Mouse (Mus musculus) mouse embryonic stem cell (cell line): Measurements from ENCODE around the gene Rbm43.
"Not testable (repeated sequence)": the region's sequence is repeated elsewhere in the genome, so short reads cannot be mapped to it uniquely, and the experiment has no call there.

Experiments used
- in situ Hi-C, 2 experiments: fragments of 300-500 bp; cut with MboI; formaldehyde crosslinking; loops; 1 replicate in 1 of 2; 3 replicates in 1 of 2; pipeline ENCODE4 v1.14.3; 2019 to 2020; ENCODE audit warnings: low sequenced_read_pairs in 2 of 2, low pct_unique_long_range_greater_than_20kb in 1 of 2, mixed read lengths in 1 of 2; ENCODE audit not compliant: unreplicated experiment in 1 of 2

Rbm43 gene

DNA sequence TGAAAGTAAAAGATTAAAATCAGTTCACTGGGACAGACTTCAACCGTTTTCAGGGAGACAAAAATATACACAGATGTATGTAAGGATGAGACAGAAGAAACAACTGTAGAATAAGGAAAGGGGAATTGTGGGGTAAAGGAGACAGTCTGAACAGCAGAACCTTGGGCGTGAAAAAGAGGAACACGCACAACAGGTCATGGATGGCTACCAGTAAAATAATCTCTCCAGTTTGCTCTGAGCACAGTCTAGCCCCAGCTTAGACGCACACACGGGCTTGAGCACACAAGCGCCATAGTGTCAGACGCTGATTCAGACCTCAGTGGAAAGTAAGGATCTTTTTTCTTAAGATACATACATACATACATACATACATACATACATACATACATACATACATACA, 3.7 kb downstream of the Rbm43 start:
- in situ Hi-C loops = no loop called here

GRCm38 (mm10) chr2:51914944-51915680, 19.9 kb downstream of the Rbm43 start:
- in situ Hi-C loops = loop anchor here in 1 of 2 experiments (25.0 kb wide), 1 partner anchor 378 kb away; no protein-coding TSS in a partner anchor

- in situ Hi-C loops = loop anchor here in 1 of 2 experiments (25.0 kb wide), 1 partner anchor 377 kb away; no protein-coding TSS in a partner anchor
Measured at GRCm38 (mm10) chr2:51914532-51914931, 20.4 kb downstream of the Rbm43 start.

DNA sequence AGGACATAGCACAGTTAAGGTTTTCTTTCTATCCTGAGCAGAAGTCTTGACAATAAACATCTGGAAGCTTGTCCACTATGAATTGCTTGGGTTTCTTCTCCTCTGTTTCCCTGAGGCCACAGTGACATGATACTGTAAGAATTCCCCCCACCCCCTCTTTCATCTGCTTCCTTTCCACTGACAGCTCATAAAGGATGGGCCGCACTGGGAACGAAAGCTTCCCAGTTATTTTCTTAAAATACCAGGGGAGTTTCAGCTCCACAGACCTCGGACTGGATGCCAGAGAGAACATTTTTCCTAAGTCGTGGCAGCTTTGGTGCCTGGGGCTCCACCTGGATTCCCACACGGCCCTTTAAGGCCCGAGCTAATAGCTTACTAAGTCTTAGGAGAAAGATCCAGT, 22.2 kb downstream of the Rbm43 start:
- in situ Hi-C loops = loop anchor here in 1 of 2 experiments (25.0 kb wide), 1 partner anchor 375 kb away; no protein-coding TSS in a partner anchor

- in situ Hi-C loops = loop anchor here in 1 of 2 experiments (25.0 kb wide), 1 partner anchor 375 kb away; no protein-coding TSS in a partner anchor
Measured at GRCm38 (mm10) chr2:51911864-51912263, 23.1 kb downstream of the Rbm43 start.

- in situ Hi-C loops = loop anchor here in 1 of 2 experiments (25.0 kb wide), 1 partner anchor 370 kb away; no protein-coding TSS in a partner anchor
Measured at GRCm38 (mm10) chr2:51907538-51908110, 27.3 kb downstream of the Rbm43 start.

DNA sequence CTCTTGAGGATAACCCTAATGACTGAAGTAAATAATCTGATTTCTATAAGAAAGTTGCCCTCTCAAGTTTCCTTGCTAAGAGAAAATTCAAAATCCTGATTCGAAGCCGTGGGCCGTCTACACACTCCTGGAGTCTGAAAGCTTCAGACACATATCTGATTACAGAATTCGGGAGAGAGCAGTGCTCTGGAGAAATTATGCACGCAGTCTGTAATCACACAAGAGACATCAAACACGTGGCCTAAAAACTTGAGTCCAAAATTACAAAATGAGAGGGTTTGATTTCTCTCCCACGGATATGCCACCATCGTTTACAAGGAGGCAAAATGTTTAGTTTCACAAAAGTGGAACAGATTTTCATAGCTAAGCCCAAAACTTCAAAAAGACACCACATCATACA, 29.3 kb downstream of the Rbm43 start:
- in situ Hi-C loops = loop anchor here in 1 of 2 experiments (25.0 kb wide), 1 partner anchor 368 kb away; no protein-coding TSS in a partner anchor

DNA sequence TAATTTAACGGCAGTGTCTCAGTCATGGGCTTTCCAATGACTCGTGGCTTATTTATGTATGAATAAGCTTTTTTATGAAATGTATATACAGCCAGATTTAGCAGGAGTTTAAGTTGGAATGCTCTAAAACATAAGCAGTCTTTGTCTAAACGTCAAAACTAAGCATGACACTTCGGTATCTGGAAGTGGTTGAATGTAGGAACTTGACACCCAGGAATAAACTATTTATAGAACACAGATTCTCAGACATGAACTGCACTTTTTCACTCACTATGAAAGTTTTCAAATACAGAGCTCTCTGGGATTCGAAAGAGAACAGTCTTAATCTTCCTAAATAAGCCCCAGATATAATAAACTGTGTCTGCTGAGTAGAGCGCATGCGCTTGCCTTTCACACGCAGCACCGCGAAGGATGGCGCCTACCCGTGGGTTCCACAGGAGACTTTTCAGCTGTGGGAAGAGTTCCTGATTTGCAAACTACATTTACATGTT, 42.5 kb downstream of the Rbm43 start:
- in situ Hi-C loops = no loop called here

DNA sequence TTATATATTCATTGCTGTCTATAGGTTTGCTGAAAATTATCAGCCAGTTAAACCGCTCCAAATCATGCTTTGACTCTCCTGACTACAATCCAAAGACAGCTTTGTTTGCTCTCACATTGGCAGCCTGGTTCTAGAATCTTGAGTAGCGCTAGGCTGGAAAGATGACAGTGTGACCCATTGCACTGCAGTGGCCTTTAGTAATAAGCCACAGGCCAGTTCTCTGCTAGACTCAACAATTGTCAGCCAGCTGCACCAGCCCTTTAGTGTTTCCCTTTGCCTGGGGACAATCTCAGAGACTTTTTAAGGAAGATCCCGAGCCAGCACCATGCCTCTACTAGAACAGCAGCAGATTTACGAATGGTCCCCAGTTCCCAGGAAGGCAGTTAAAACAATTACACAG, 44.0 kb downstream of the Rbm43 start:
- in situ Hi-C loops = no loop called here

GRCm38 (mm10) chr2:51890139-51890538, 44.8 kb downstream of the Rbm43 start:
- in situ Hi-C loops = not testable (repeated sequence)

DNA sequence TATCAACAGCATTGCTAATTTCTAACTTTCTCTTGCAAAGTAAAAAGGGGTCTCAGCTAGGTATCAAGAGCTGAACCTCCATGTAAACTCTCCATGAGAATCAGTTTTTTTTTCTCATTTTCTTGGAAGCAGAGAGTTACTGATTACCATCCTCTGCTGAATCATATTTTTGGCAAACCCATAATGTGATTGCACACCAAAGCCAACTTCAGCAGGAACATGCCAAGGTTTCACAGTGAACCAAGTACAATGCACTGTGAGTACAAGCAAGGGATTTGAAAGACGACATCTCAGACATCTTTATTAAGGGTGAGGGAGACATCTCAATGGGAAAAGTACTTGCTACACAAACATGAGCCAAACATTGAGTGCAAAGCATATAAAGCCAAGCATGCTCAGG, 54.8 kb downstream of the Rbm43 start:
- in situ Hi-C loops = no loop called here
